Mouse (Mus musculus): Measurements from ENCODE around the gene Prrx2. TPM values are rescaled to one million over a fixed set of nuclear protein-coding genes. Genes with fewer than 3 reads are reported as not detected.

Prrx2 gene
- polyA plus RNA-seq, 1 experiment from 2014 or later, result 88.8 TPM

- Histone ChIP-seq H3K4me3 (replicated peaks) (no peak within 1 kb of the TSS), H3K4me2 (replicated peaks) (no peak within 1 kb of the TSS), H3K9me3 (replicated peaks) (no peaks in the 10 kb centered on the region), H3K27me3 (peaks cover 25% of the 10 kb centered on the region), H3K27ac (replicated peaks) (no peak within 1 kb of the TSS), H3K9ac (no peak within 1 kb of the TSS), H3K36me3 (no peaks in the 10 kb centered on the region), H3K4me1 (peaks cover 29% of the 10 kb centered on the region)
- ATAC-seq (ENCODE audit: insufficient number of reproducible peaks, low FRiP score, low TSS enrichment, low read depth), result no peak
- 79% methylated on average over 3 of the region's 3 CpGs for WGBS
These were observed 31.2 kb upstream of the Prrx2 start, which contains the start of gene 1700001O22Rik for GRCm38 (mm10) chr2:30803604-30804003. Gene 1700001O22Rik, minus strand, starts transcription at chr2:30803661.

DNA sequence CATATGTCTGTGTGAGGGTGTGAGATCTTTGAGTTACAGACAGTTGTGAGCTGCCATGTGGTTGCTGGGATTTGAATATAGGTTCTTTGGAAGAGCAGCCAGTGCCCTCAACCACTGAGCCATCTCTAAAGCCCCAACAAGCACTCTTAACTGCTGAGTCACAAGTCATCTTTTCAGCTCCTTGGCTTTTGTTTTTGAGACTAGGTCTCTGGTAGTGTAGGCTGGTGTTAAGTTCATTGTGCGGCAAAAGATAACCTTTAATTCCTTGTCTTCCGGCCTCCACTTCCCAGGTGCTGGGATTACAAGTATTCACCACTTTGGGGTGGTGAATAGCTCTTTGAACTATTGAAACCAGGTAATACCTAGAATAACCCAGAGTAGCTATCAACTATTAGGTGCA, 28.8 kb upstream of the Prrx2 start:
- Histone ChIP-seq H3K4me1 (peaks cover 41% of the 10 kb centered on the region), H3K27me3 (peaks cover 21% of the 10 kb centered on the region), H3K4me2 (replicated peaks) (no peak overlapping the region), H3K27ac (replicated peaks) (no peak overlapping the region), H3K9me3 (replicated peaks) (no peaks in the 10 kb centered on the region), H3K4me3 (replicated peaks) (no peak overlapping the region), H3K36me3 (peaks cover 4% of the 10 kb centered on the region; the same call in 1 of the 2 replicates), H3K9ac (no peak overlapping the region)
- WGBS, result 89% methylated on average over 2 of the region's 2 CpGs
- no peak for ATAC-seq (ENCODE audit: insufficient number of reproducible peaks, low FRiP score, low TSS enrichment, low read depth)

- Histone ChIP-seq H3K4me1 (peaks cover 32% of the 10 kb centered on the region), H3K27me3 (peaks cover 9% of the 10 kb centered on the region), H3K4me3 (replicated peaks) (peak overlapping the region; percentile 72), H3K9ac (peak overlapping the region; percentile 35; the same call in 1 of the 2 replicates), H3K4me2 (replicated peaks) (peak overlapping the region; percentile 88), H3K36me3 (peaks cover 11% of the 10 kb centered on the region; the same call in 1 of the 2 replicates), H3K27ac (replicated peaks) (peak overlapping the region; percentile 69), H3K9me3 (replicated peaks) (no peaks in the 10 kb centered on the region)
- no peak; the same call in 1 of the 2 replicates for ATAC-seq (ENCODE audit: insufficient number of reproducible peaks, low FRiP score, low TSS enrichment, low read depth)
- 9% methylated on average over 28 of the region's 28 CpGs for WGBS
These were observed 27.6 kb upstream of the Prrx2 start for GRCm38 (mm10) chr2:30807147-30807647.

DNA sequence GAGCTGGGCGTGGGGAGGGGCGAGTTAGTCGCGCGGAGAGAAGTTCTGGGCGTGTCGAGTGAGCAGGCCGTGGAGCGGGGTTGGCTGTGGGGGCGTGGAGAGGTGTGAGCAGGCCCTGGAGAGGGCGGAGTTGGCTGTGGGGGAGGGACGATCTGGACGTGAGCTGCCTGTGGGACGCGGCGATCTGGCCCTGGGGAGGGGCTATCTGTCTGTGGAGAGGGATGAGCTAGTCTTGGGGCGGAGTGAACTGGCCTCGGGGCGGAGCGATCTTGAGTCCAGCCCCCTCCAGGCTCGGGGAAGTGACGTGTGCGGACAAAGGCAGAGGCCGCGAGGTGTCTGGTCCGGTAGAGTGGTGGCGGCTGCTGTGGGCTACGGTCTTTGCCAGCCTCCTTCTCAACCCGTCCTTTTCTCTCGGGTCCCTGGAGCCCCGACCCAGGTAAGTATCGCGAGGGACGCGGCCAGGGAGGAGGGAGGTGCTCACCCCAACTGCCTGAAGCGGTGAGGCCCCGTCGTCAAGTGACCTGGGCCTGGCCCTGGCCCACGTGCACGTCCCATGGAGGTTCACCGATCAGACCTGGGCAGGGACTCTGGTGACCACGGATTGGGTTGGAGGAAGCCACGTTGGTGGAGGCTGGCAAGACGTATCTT, 27.0 kb upstream of the Prrx2 start, which contains the start of gene Ntmt1:
Ntmt1 (plus strand) TSS at position 179 of the 648 bp plus-strand sequence.
- peaks cover 32% of the 10 kb centered on the region for H3K4me1 ChIP-seq
- WGBS, result under 1% methylated on average over 40 of the region's 44 CpGs
- H3K27ac ChIP-seq (replicated peaks), result peak within 1 kb of the TSS; percentile 69
- H3K9ac ChIP-seq, result peak within 1 kb of the TSS; percentile 64
- H3K9me3 ChIP-seq (replicated peaks), result no peaks in the 10 kb centered on the region
- peak within 1 kb of the TSS; percentile 88 for H3K4me2 ChIP-seq (replicated peaks)
- H3K4me3 ChIP-seq (replicated peaks), result peak within 1 kb of the TSS; percentile 72
- H3K27me3 ChIP-seq, result peaks cover 3% of the 10 kb centered on the region
- peak; percentile 99 for ATAC-seq (ENCODE audit: insufficient number of reproducible peaks, low FRiP score, low TSS enrichment, low read depth)
- peaks cover 17% of the 10 kb centered on the region; the same call in 1 of the 2 replicates for H3K36me3 ChIP-seq

DNA sequence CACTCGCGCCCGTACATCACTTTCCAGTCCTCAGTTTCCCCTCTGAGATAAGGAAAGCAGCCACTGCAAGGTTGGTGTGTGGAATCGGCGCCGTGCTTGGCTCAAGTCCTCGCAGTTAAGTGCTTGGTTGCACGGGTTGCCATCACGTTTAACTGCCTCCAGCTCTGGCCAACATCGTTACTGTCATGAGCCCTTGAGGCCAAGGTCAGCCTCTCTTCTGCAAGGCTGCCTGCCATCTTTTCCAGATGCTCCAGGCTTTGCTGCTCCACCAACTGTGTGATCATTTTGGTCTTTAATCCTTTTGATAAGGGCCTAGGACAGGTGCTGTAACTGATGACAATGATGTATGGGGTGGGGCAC, 26.5 kb upstream of the Prrx2 start:
- peak overlapping the region; percentile 88 for H3K4me2 ChIP-seq (replicated peaks)
- H3K9ac ChIP-seq, result peak overlapping the region; percentile 64
- ATAC-seq (ENCODE audit: insufficient number of reproducible peaks, low FRiP score, low TSS enrichment, low read depth), result no peak
- H3K27me3 ChIP-seq, result no peaks in the 10 kb centered on the region
- H3K9me3 ChIP-seq (replicated peaks), result no peaks in the 10 kb centered on the region
- 3% methylated on average over 10 of the region's 10 CpGs for WGBS
- peaks cover 32% of the 10 kb centered on the region for H3K4me1 ChIP-seq
- H3K4me3 ChIP-seq (replicated peaks), result peak overlapping the region; percentile 72
- H3K27ac ChIP-seq (replicated peaks), result peak overlapping the region; percentile 69
- peaks cover 22% of the 10 kb centered on the region for H3K36me3 ChIP-seq

DNA sequence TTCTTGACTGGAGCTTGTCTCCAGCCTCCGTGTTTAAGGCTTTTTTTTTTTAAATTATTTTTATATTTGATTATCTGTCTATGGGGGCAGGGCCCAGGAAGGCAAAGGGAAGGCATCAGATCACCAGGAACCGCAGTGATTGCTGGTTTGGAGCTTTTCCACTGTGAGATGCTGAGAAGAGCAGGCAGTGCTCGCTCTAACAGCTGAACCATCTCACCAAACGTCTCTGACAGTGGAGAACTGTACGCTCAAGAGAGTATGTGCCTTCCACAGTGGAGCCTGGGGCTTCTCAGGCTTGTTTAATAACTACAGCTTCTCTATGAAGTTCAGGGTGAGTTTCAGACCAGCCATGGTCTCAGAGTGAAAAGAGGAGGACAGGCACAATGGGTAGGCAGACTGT, 25.3 kb upstream of the Prrx2 start:
- WGBS, result 77% methylated on average over 5 of the region's 5 CpGs
- no peak for ATAC-seq (ENCODE audit: insufficient number of reproducible peaks, low FRiP score, low TSS enrichment, low read depth)
- Histone ChIP-seq H3K4me3 (replicated peaks) (no peak overlapping the region; the same call in 1 of the 2 replicates), H3K4me1 (peaks cover 32% of the 10 kb centered on the region), H3K9ac (no peak overlapping the region), H3K27ac (replicated peaks) (no peak overlapping the region), H3K9me3 (replicated peaks) (no peaks in the 10 kb centered on the region), H3K27me3 (no peaks in the 10 kb centered on the region), H3K4me2 (replicated peaks) (no peak overlapping the region), H3K36me3 (peaks cover 34% of the 10 kb centered on the region)

- H3K4me1 ChIP-seq, result peaks cover 32% of the 10 kb centered on the region
- no peak overlapping the region for H3K27ac ChIP-seq (replicated peaks)
- no peaks in the 10 kb centered on the region for H3K27me3 ChIP-seq
- H3K4me2 ChIP-seq (replicated peaks), result no peak overlapping the region
- ATAC-seq (ENCODE audit: insufficient number of reproducible peaks, low FRiP score, low TSS enrichment, low read depth), result no peak
- H3K9ac ChIP-seq, result no peak overlapping the region
- H3K4me3 ChIP-seq (replicated peaks), result no peak overlapping the region
- peaks cover 44% of the 10 kb centered on the region for H3K36me3 ChIP-seq
- H3K9me3 ChIP-seq (replicated peaks), result no peaks in the 10 kb centered on the region
- WGBS, result 87% methylated on average over 7 of the region's 7 CpGs
These were observed 24.2 kb upstream of the Prrx2 start for GRCm38 (mm10) chr2:30810573-30810972.

DNA sequence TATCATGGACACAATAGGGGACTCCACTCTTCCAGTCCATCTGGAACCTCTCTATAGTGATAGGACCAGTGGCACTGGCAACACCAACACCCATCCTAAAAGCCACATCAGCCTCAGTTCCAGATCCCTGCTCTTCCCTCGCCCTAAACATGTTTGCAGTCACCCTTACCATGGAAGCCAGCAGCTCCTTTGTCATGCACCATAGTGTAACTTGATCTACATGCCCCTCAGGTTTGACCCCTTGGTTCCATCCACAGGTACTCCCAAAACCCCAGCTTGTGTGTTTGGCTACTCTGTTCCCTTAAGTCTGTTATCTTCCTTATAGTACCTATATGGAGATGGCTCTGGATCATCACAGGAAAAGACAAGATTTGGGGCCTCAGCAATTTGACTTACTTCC, 18.4 kb upstream of the Prrx2 start:
- ATAC-seq (ENCODE audit: insufficient number of reproducible peaks, low FRiP score, low TSS enrichment, low read depth), result no peak

GRCm38 (mm10) chr2:30819873-30820272, 14.9 kb upstream of the Prrx2 start:
- no peak overlapping the region for H3K4me3 ChIP-seq (replicated peaks)
- 97% methylated on average over 5 of the region's 5 CpGs for WGBS
- H3K9ac ChIP-seq, result no peak overlapping the region
- H3K4me2 ChIP-seq (replicated peaks), result no peak overlapping the region
- H3K27me3 ChIP-seq, result no peaks in the 10 kb centered on the region
- no peak for ATAC-seq (ENCODE audit: insufficient number of reproducible peaks, low FRiP score, low TSS enrichment, low read depth)
- peaks cover 88% of the 10 kb centered on the region for H3K36me3 ChIP-seq
- H3K9me3 ChIP-seq (replicated peaks), result no peaks in the 10 kb centered on the region
- H3K27ac ChIP-seq (replicated peaks), result no peak overlapping the region
- peaks cover 21% of the 10 kb centered on the region for H3K4me1 ChIP-seq

More for the DNA sequence above, 18.4 kb upstream of the Prrx2 start:
- 83% methylated on average over 1 of the region's 1 CpGs for WGBS
- Histone ChIP-seq H3K4me2 (replicated peaks) (no peak overlapping the region), H3K4me3 (replicated peaks) (no peak overlapping the region), H3K27me3 (no peaks in the 10 kb centered on the region), H3K36me3 (peaks cover 85% of the 10 kb centered on the region), H3K9me3 (replicated peaks) (no peaks in the 10 kb centered on the region), H3K27ac (replicated peaks) (no peak overlapping the region), H3K9ac (no peak overlapping the region), H3K4me1 (no peaks in the 10 kb centered on the region)

- Histone ChIP-seq H3K4me3 (replicated peaks) (no peak overlapping the region), H3K27ac (replicated peaks) (no peak overlapping the region), H3K27me3 (no peaks in the 10 kb centered on the region), H3K9me3 (replicated peaks) (no peaks in the 10 kb centered on the region), H3K36me3 (peaks cover 88% of the 10 kb centered on the region), H3K9ac (no peak overlapping the region), H3K4me1 (peaks cover 21% of the 10 kb centered on the region), H3K4me2 (replicated peaks) (no peak overlapping the region)
- 92% methylated on average over 3 of the region's 3 CpGs for WGBS
- no peak for ATAC-seq (ENCODE audit: insufficient number of reproducible peaks, low FRiP score, low TSS enrichment, low read depth)
These were observed 13.7 kb upstream of the Prrx2 start for GRCm38 (mm10) chr2:30821073-30821472.

GRCm38 (mm10) chr2:30822460-30822859, 12.3 kb upstream of the Prrx2 start:
- H3K4me2 ChIP-seq (replicated peaks), result no peak overlapping the region
- H3K36me3 ChIP-seq, result peaks cover 88% of the 10 kb centered on the region
- no peak for ATAC-seq (ENCODE audit: insufficient number of reproducible peaks, low FRiP score, low TSS enrichment, low read depth)
- no peaks in the 10 kb centered on the region for H3K27me3 ChIP-seq
- no peak overlapping the region for H3K9ac ChIP-seq
- WGBS, result 85% methylated on average over 8 of the region's 8 CpGs
- H3K4me3 ChIP-seq (replicated peaks), result no peak overlapping the region
- no peak overlapping the region; the same call in 1 of the 2 replicates for H3K27ac ChIP-seq (replicated peaks)
- no peaks in the 10 kb centered on the region for H3K9me3 ChIP-seq (replicated peaks)
- H3K4me1 ChIP-seq, result peaks cover 34% of the 10 kb centered on the region
